Mouse (Mus musculus) megakaryocyte, embryonic 14.5 days (primary cell): ENCODE results near the gene Tgfbr3. TPM values are rescaled to one million over a fixed set of nuclear protein-coding genes. Genes with fewer than 3 reads are reported as not detected.

Experiments used
- H3K27me3 ChIP-seq: replicated peaks from 2 replicates; pipeline ENCODE3; 2012; ENCODE audit warnings: inconsistent platforms
- H3K36me3 ChIP-seq: replicated peaks from 2 replicates; pipeline ENCODE3; 2012; ENCODE audit warnings: low read length, inconsistent platforms, mixed read lengths
- H3K4me1 ChIP-seq: 2 replicates; pipeline ENCODE4 v1.6.1; 2012; ENCODE audit warnings: inconsistent platforms
- H3K4me3 ChIP-seq: replicated peaks from 2 replicates; pipeline ENCODE3; 2012; ENCODE audit warnings: moderate library complexity, mild to moderate bottlenecking, inconsistent platforms
- H3K9me3 ChIP-seq: 2 replicates; pipeline ENCODE4 v1.6.1; 2012; ENCODE audit warnings: inconsistent platforms
- FLI1 ChIP-seq: IDR thresholded peaks from 2 replicates; pipeline ENCODE4 v1.6.1; 2012; ENCODE audit warnings: low read length, inconsistent platforms, mixed read lengths
- GATA1 ChIP-seq: IDR thresholded peaks from 3 replicates; pipeline ENCODE4 v1.6.1; 2012; ENCODE audit warnings: mixed read lengths, low read length, inconsistent platforms, borderline replicate concordance
- polyA plus RNA-seq: library from polyadenylated mRNA; stranded (reverse); fragments of >175 nt; gene quantifications from 2 replicates; pipeline ENCODE4 v1.2.3, GENCODE M21; 2012; ENCODE audit warnings: low replicate concordance; ENCODE audit not compliant: insufficient read depth

The Tgfbr3 gene
- polyA plus RNA-seq, 1 experiment = not detected

- H3K4me3 ChIP-seq = no peak overlapping the region
- no peaks in the 10 kb centered on the region for H3K9me3 ChIP-seq
- H3K27me3 ChIP-seq = no peaks in the 10 kb centered on the region
- TF ChIP-seq FLI1 (no peak), GATA1 (no peak)
- no peaks in the 10 kb centered on the region for H3K4me1 ChIP-seq
- H3K36me3 ChIP-seq = no peaks in the 10 kb centered on the region
Measured at GRCm38 (mm10) chr5:107217139-107217538, 72.3 kb downstream of the Tgfbr3 start.

GRCm38 (mm10) chr5:107213373-107214132 is 75.9 kb downstream of the Tgfbr3 start:
- TF ChIP-seq FLI1 (no peak), GATA1 (no peak)
- Histone ChIP-seq H3K27me3 (peaks cover 6% of the 10 kb centered on the region), H3K9me3 (no peaks in the 10 kb centered on the region)

GRCm38 (mm10) chr5:107211830-107212370 is 77.5 kb downstream of the Tgfbr3 start:
- Histone ChIP-seq H3K36me3 (no peaks in the 10 kb centered on the region), H3K27me3 (peaks cover 7% of the 10 kb centered on the region), H3K4me1 (no peaks in the 10 kb centered on the region; the same call in 1 of the 2 replicates), H3K4me3 (no peak overlapping the region), H3K9me3 (no peaks in the 10 kb centered on the region)
- TF ChIP-seq GATA1 (no peak), FLI1 (no peak)

More at GRCm38 (mm10) chr5:107213373-107214132, 75.9 kb downstream of the Tgfbr3 start:
- no peaks in the 10 kb centered on the region for H3K4me1 ChIP-seq
- no peak overlapping the region for H3K4me3 ChIP-seq
- no peaks in the 10 kb centered on the region for H3K36me3 ChIP-seq

- Histone ChIP-seq H3K36me3 (no peaks in the 10 kb centered on the region), H3K4me3 (no peak overlapping the region), H3K27me3 (peaks cover 7% of the 10 kb centered on the region), H3K4me1 (no peaks in the 10 kb centered on the region; the same call in 1 of the 2 replicates), H3K9me3 (0 out of 2 replicates have a peak, but pooled peaks cover 6% of the 10 kb centered on the region)
- TF ChIP-seq FLI1 (no peak), GATA1 (no peak)
Measured at GRCm38 (mm10) chr5:107210040-107210439, 79.4 kb downstream of the Tgfbr3 start.

GRCm38 (mm10) chr5:107207911-107208310 is 81.5 kb downstream of the Tgfbr3 start:
- TF ChIP-seq GATA1 = no peak
- TF ChIP-seq FLI1 = no peak
- H3K4me1 ChIP-seq = no peaks in the 10 kb centered on the region; the same call in 1 of the 2 replicates
- H3K27me3 ChIP-seq = peaks cover 7% of the 10 kb centered on the region
- no peaks in the 10 kb centered on the region for H3K36me3 ChIP-seq
- no peak overlapping the region for H3K4me3 ChIP-seq
- 0 out of 2 replicates have a peak, but pooled peaks cover 6% of the 10 kb centered on the region for H3K9me3 ChIP-seq

GRCm38 (mm10) chr5:107204306-107204705 is 85.1 kb downstream of the Tgfbr3 start:
- Histone ChIP-seq H3K9me3 (0 out of 2 replicates have a peak, but pooled peaks cover 6% of the 10 kb centered on the region), H3K4me1 (peaks cover 5% of the 10 kb centered on the region; the same call in 1 of the 2 replicates), H3K4me3 (no peak overlapping the region), H3K27me3 (peaks cover 1% of the 10 kb centered on the region), H3K36me3 (no peaks in the 10 kb centered on the region)
- no peak for TF ChIP-seq GATA1
- no peak for TF ChIP-seq FLI1

GRCm38 (mm10) chr5:107202801-107203559 is 86.4 kb downstream of the Tgfbr3 start:
- 0 out of 2 replicates have a peak, but pooled peaks cover 6% of the 10 kb centered on the region for H3K9me3 ChIP-seq
- peaks cover 5% of the 10 kb centered on the region; the same call in 1 of the 2 replicates for H3K4me1 ChIP-seq
- H3K4me3 ChIP-seq = no peak overlapping the region
- peaks cover 1% of the 10 kb centered on the region for H3K27me3 ChIP-seq
- H3K36me3 ChIP-seq = no peaks in the 10 kb centered on the region
- no peak for TF ChIP-seq GATA1
- TF ChIP-seq FLI1 = no peak

GRCm38 (mm10) chr5:107201509-107202182 is 87.8 kb downstream of the Tgfbr3 start:
- Histone ChIP-seq H3K4me3 (no peak overlapping the region), H3K9me3 (0 out of 2 replicates have a peak, but pooled peaks cover 6% of the 10 kb centered on the region), H3K27me3 (no peaks in the 10 kb centered on the region), H3K36me3 (no peaks in the 10 kb centered on the region), H3K4me1 (peaks cover 5% of the 10 kb centered on the region; the same call in 1 of the 2 replicates)
- TF ChIP-seq FLI1 = no peak
- TF ChIP-seq GATA1 = no peak

- Histone ChIP-seq H3K36me3 (no peaks in the 10 kb centered on the region), H3K9me3 (0 out of 2 replicates have a peak, but pooled peaks cover 2% of the 10 kb centered on the region), H3K4me3 (no peak overlapping the region), H3K27me3 (no peaks in the 10 kb centered on the region), H3K4me1 (peaks cover 5% of the 10 kb centered on the region; the same call in 1 of the 2 replicates)
- TF ChIP-seq FLI1 (no peak), GATA1 (no peak)
Measured at GRCm38 (mm10) chr5:107200853-107201341, 88.5 kb downstream of the Tgfbr3 start.
